Mouse (Mus musculus) hindbrain, embryonic 14.5 days (tissue): ENCODE data around the gene Shc2. TPM values are rescaled to one million over a fixed set of nuclear protein-coding genes. Genes with fewer than 3 reads are reported as not detected.

Experiments
- polyA plus RNA-seq: library from polyadenylated mRNA; unstranded; fragments of >200 nt; fragmentation: Nextera tagmentation; extraction: Ambion mirVana; gene quantifications from 2 replicates; pipeline ENCODE4 v1.2.1, GENCODE M21; 2014

Shc2 gene
- polyA plus RNA-seq, 1 experiment from 2014 or later: 20.8 TPM

Other genes with a start within 250 kb of the Shc2 start
- not detected in 2 replicates for gene Vmn2r83, start 169.2 kb downstream of the Shc2 start, polyA plus RNA-seq
- gene Plpp2, start 104.1 kb downstream of the Shc2 start, polyA plus RNA-seq: 15.5 and 21.4 TPM in 2 replicates
- gene Mier2, start 82.7 kb downstream of the Shc2 start, polyA plus RNA-seq: 53.1 and 53.5 TPM in 2 replicates
- not detected in 2 replicates for gene Theg, start 50.6 kb downstream of the Shc2 start, polyA plus RNA-seq
- 0.99 and 1.2 TPM in 2 replicates for gene C2cd4c, start 23.9 kb downstream of the Shc2 start, polyA plus RNA-seq
- gene Odf3l2, start 7.8 kb upstream of the Shc2 start, polyA plus RNA-seq: 0.27 and 0.31 TPM in 2 replicates
- gene Madcam1, start 26.6 kb upstream of the Shc2 start, polyA plus RNA-seq: 0.68 and 1.2 TPM in 2 replicates
- 107 and 108 TPM in 2 replicates for gene Tpgs1, start 31.5 kb upstream of the Shc2 start, polyA plus RNA-seq
- gene Cdc34, start 44.3 kb upstream of the Shc2 start, polyA plus RNA-seq: 78.9 and 81.8 TPM in 2 replicates
- gene Gzmm, start 51.1 kb upstream of the Shc2 start, polyA plus RNA-seq: 1.5 and 1.8 TPM in 2 replicates
- gene Bsg, start 66.6 kb upstream of the Shc2 start, polyA plus RNA-seq: 930 and 976 TPM in 2 replicates
- 2.9 and 4.3 TPM in 2 replicates for gene Hcn2, start 78.7 kb upstream of the Shc2 start, polyA plus RNA-seq
- 32.8 and 36.5 TPM in 2 replicates for gene Polrmt, start 108.7 kb upstream of the Shc2 start, polyA plus RNA-seq
- 1.4 and 1.6 TPM in 2 replicates for gene Fgf22, start 117.2 kb upstream of the Shc2 start, polyA plus RNA-seq
- 92.8 and 96.7 TPM in 2 replicates for gene Rnf126, start 129.0 kb upstream of the Shc2 start, polyA plus RNA-seq
- gene Fstl3, start 139.4 kb upstream of the Shc2 start, polyA plus RNA-seq: 1.6 and 2.2 TPM in 2 replicates
- gene Prss57, start 153.0 kb upstream of the Shc2 start, polyA plus RNA-seq: 0.08 and 0.29 TPM in 2 replicates
- 240 and 247 TPM in 2 replicates for gene Palm, start 155.7 kb upstream of the Shc2 start, polyA plus RNA-seq
- 0.08 and 0.74 TPM in 2 replicates for gene Misp, start 183.1 kb upstream of the Shc2 start, polyA plus RNA-seq
- gene Ptbp1, start 216.5 kb upstream of the Shc2 start, polyA plus RNA-seq: 59.5 and 62.6 TPM in 2 replicates
- gene Prtn3, start 236.6 kb upstream of the Shc2 start, polyA plus RNA-seq: 10.1 and 12.8 TPM in 2 replicates
- 288 and 294 TPM in 2 replicates for gene Plppr3, start 236.7 kb upstream of the Shc2 start, polyA plus RNA-seq
- gene Elane, start 248.3 kb upstream of the Shc2 start, polyA plus RNA-seq: 0.47 TPM in 1 of 2 replicates, not detected in the other